Mouse (Mus musculus): ENCODE results near the gene Sp1.

- TF ChIP-seq CTCF (IDR thresholded peaks at IDR 0.05; ENCODE audit: low read depth) = no peak
- no peak for TF ChIP-seq EP300 (IDR thresholded peaks at IDR 0.05; ENCODE audit: low read depth)
Observed at GRCm38 (mm10) chr15:102405489-102406195, at the start of gene Sp1.

All from heart, postnatal 0 days (tissue).